Mouse (Mus musculus): ENCODE data around the gene Gm4565. TPM values are rescaled to one million over a fixed set of nuclear protein-coding genes. Genes with fewer than 3 reads are reported as not detected.

Gene Gm4565
- total RNA-seq (2023): not detected

DNA sequence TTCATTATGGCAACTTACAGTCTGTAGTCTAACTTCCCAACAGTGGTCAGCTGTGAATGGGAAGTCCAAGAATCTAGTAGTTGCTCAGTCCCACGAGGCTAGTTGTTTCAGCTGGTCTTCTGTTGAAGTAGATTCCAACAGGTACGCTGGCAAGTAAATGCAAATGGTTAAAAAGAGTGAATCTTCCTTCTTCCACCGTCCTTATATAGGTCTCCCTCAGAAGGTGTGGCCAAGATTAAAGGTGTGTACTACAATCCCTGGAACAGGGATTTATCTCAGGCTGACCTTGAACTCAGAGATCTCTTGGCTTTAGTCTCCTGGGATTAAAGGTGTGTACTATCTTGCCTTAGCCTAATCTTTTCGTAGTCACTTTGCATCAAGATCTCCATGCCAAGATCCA lies at the start of gene Gm4565:
TSS of gene Gm4565 (minus strand) at position 101 of the 400 bp plus-strand sequence.

DNA sequence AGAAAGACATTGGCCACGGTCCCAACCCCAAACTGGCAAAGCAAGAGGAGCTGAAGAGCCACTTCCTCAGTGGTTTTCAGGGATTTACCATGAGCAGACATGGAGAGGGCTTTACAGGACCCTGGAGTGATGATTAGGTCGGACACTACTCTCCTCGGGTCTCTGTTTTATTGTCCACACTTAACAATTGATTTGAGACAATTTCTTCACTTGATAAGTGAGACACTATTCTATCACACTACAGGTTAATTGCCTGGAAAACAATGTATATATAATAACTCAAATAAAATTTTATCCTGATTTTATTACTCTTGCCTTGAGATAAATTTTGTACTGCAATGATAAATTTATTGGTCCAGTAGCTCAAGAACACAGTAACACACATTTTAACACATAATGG lies 22.7 kb downstream of the Gm4565 start, which contains the start of gene Gm4201:
TSS of gene Gm4201 (minus strand) at position 101 of the 400 bp plus-strand sequence.

DNA sequence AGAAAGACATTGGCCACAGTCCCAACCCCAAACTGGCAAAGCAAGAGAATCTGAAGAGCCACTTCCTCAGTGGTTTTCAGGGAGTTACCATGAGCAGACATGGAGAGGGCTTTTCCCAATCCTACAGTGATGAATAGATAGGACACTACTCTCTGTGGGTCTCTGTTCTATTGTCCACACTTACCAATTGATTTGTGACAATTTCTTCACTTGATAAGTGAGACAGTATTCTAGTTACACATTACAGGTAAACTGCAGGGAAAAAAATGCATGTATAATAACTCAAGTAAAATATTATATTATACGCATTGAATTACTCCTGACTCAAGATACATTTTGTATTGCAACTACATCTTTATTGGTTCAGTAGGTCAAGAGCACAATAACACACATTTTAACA lies 53.1 kb downstream of the Gm4565 start, which contains the start of gene Gm8677:
TSS of gene Gm8677 (minus strand) at position 101 of the 400 bp plus-strand sequence.

Other genes with a start within 250 kb of the Gm4565 start
- gene Gm8660, start 217.1 kb downstream of the Gm4565 start, total RNA-seq (2023): not detected
- not detected for gene Vmn1r148, start 174.5 kb downstream of the Gm4565 start, total RNA-seq (2023)
- not detected for gene Vmn1r149, start 149.9 kb downstream of the Gm4565 start, total RNA-seq (2023)
- gene Gm10665, start 124.1 kb downstream of the Gm4565 start, total RNA-seq (2023): not detected
- not detected for gene Vmn1r151, start 88.4 kb downstream of the Gm4565 start, total RNA-seq (2023)
- gene Vmn1r152, start 65.2 kb downstream of the Gm4565 start, total RNA-seq (2023): not detected
- not detected for gene Gm8677, start 53.2 kb downstream of the Gm4565 start, total RNA-seq (2023)
- not detected for gene Gm4201, start 22.8 kb downstream of the Gm4565 start, total RNA-seq (2023)
- not detected for gene Vmn1r155, start 69.9 kb upstream of the Gm4565 start, total RNA-seq (2023)
- gene Gm8693, start 104.2 kb upstream of the Gm4565 start, total RNA-seq (2023): not detected
- gene Gm4567, start 131.6 kb upstream of the Gm4565 start, total RNA-seq (2023): not detected
- gene Vmn1r157, start 173.6 kb upstream of the Gm4565 start, total RNA-seq (2023): not detected
- not detected for gene Vmn1r158, start 202.7 kb upstream of the Gm4565 start, total RNA-seq (2023)

Measured in neutrophil, adult 83 days (primary cell).